Mouse (Mus musculus) layer of hippocampus, postnatal 14 days (tissue): ENCODE data around the gene Itm2a. TPM values are rescaled to one million over a fixed set of nuclear protein-coding genes. Genes with fewer than 3 reads are reported as not detected.
A peak's percentile ranks its signal among the peaks of the same experiment; 100 is the strongest.

Experiments
- DNase-seq, 2 experiments: peaks; one replicate each; pipeline ENCODE4 v3.0.0; 2021 to 2022; ENCODE audit warnings: low spot score in 2 of 2, mixed read lengths in 1 of 2
- long read RNA-seq, 2 experiments: library from polyadenylated mRNA; stranded (forward); transcript quantifications; one replicate each; pipeline ENCODE4 v2.0.0; 2021
- total RNA-seq, 2 experiments: library from RNA; stranded (reverse); gene quantifications; 2 replicates each; pipeline ENCODE4 v1.2.3; 2021

The Itm2a gene
- total RNA-seq, result 10 to 100 TPM; 51.5 to 60.8 TPM
- long read RNA-seq, experiment 1, transcript Itm2a-201 (6 exons, 1,744 nt), result major isoform, 108 of 111 reads
- long read RNA-seq, experiment 1, partial matches to known transcripts, result 2 of 111 reads
- long read RNA-seq, experiment 1, other reads (novel, unspliced or antisense), result 1 of 111 reads
- long read RNA-seq, experiment 2, transcript Itm2a-201 (6 exons, 1,744 nt), result major isoform, 152 of 158 reads
- long read RNA-seq, experiment 2, partial matches to known transcripts, result 4 of 158 reads
- long read RNA-seq, experiment 2, other reads (novel, unspliced or antisense), result 2 of 158 reads

DNA sequence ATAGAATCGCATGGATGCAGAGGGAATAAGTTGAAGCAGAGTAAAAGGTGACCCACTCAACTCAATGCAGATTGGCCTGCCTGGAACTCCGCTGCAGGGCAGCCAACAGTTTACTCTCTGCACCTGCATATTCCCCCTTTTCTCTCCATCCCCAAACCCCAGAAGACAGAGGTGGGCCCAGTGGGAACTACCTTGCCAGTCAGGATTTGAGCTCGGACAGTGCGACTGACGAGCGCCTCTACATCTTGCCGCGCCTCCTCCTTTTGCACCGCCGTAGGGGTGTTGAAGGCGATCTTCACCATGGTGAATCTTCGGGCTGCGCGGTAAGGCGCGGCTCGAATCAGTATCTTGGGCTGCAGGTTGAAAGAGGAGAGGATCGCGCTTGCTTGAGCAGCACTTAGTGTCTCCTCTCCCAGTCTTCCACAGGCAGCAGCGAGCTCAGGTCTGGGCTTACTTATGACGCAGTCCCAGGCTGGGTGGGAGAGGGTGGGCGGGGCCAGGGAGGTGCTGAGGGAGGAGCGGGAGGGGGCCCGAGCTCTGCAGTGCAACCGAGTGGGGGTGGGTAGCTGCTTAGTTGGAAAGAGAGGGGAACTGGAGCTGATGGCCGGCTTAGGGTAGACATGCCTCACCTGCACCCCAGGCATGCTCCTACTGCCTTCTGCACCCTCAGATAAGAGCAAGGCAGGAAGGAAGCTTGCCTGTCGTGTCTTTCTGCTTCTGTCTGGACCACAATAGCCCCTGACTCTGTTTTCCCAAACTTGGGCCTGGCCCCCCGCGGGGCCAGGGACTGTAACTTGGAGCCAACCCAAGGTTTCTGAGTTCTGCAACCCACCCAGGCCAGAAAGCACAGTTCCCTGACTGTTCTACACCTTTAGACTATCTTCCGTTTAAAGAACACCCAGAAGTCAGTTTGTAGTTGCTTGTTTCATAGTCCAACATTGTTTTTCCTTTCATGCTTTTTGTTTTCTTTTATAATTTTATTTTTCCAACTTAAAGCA lies at the start of gene Itm2a:
Gene Itm2a, minus strand, starts transcription at position 462 of the 998 bp plus-strand sequence.
- DNase-seq, result no peak

DNA sequence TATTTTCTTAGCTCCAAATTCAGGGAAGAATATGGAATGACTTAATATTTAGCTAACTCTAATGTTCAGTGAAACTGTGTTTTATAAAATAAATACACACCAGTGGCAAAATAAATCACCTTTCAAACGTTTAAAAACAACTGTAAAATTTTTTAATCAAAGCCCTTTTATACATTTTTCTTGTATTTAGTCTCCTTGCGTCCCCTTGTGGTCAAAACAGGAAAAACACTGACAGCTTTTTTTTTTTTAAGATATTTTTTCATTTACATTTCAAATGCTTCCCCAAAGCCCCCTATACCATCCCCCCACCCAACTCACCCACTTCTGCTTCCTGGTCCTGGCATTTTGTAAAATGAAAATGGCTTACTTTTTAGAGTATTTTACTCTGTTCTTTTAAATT lies 32.7 kb upstream of the Itm2a start:
- DNase-seq, result peak in 1 of 2 experiments; percentile 1

DNA sequence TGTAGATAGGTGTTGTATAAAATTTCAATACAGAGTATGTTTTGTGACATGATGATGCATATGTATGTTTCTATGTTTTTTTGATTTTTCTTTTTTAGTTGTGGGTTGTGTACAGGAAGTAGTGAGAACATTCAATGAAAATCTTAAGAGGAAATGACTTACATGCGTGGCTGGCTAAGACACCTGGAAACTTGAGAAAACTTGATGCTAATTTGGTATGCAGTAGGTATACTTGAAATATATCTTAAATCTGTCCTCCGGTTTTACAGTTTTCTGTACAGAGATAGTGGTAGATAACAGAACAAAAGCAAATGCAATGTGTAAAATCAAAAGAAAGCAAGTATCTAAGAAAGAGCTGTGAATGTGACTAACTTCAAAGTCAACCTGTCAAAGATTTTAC lies 18.1 kb upstream of the Itm2a start:
- no peak for DNase-seq

DNA sequence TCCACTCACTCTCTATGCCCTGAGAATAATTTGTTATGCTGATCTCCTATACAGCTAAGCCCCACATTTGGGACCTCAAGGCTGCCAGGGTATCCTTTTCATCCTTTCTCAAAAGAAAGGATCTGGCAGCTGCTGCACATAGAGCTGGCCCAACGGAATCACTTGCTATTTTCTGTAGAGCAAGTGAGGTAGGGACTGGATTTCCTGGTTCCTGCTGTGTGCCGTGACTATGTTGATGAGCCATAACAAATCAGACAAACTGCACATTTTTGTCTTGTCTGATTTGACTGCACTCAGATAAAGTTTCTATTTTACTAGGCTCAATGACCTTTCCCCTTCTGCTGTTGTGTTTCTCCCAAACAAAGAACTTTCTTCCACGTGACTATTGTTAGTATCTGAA lies 14.2 kb upstream of the Itm2a start:
- DNase-seq, result no peak

DNA sequence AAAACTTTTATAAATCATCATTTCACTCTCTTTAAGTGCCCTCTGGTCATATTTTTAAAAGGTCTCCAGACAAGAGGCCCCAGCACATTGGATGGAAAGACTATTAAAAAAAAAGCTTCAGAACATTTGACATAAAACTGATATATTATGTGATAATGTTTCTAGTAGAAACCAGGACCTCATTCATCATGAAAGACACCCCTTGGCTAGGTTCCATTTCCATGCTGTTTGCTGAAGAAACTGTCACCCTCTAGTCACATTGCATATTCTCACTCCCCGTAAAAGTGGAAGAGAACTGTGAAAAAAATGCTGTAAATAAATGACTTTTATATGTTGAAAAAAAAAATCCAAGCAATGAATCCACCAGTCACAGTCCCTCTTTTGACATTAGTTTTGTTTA lies 12.8 kb upstream of the Itm2a start:
- DNase-seq, result no peak

DNA sequence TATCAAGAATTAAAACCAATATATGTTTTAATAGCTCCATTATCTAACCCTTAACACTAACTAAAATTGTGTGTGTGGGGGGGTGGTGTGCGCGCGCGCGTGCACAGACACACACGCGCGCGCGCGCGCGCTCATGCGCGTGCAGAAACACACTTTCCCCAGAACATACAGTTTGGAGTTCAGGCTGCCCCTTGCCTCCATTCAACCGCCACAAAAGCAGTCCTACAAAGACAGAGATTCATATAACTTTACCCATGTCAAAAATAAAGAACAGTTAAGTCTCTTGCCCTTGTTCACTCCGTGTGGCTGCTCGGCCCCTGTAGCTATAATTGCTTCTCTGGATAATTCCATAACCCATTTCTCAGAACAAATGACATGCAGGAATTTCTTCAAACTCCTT lies 695 bp downstream of the Itm2a start:
- DNase-seq, result no peak

DNA sequence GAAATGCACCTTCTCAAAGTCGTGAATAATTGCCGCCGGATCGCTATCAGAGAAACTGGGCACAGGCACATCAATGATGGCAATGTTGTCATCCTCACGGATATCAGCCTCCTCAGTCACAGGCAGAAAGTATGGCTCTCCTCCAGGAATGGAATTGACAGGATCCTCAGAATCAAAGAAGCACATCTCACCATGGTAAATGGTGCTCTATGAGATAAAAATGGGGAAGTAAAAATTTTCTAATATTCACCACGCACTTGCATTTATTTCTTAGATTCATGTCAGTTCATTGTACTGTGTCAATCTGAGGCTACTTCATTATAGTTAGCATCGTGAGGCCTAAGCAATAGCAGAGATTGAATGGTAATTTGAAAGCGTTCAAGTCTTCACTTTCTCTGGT lies 4.1 kb downstream of the Itm2a start:
- no peak for DNase-seq

DNA sequence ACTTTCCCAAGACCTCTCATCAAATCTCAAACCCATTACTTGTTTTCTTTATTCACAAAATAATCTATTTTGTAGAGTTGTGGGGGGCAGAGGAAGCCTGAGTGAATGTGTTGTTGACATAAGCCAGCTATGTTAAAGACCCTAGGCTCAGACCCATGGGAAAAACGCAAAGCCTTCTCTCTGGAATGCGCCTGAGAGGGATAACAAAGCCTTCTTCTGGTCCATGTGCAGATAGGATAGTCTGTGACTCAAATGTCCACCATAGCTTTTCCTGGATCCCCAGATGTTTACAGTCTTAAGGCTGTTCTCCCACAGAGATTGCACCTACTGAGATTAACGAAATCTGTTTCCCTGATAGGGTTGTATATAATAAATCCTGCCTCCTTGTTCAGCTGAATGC lies 9.9 kb downstream of the Itm2a start:
- DNase-seq, result no peak

DNA sequence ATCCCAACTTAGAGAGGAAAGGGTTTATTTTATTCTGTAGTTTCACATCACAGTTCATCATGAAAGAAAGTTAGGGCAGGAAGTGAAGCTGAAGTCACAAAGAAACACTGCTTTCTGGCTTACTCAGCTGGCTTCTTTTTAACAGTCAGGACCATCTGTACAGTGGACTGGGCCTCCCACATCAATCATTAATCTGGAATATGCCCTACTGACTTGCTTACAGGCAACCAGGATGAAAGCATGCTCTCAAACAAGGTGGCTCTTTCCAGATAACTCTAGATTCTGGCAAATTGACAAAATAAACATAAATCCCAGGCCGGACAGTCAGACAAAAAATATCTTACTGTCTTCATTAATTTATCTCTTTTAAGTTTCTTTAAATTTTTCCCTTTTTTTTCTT lies 27.8 kb downstream of the Itm2a start:
- DNase-seq, result no peak

Other genes starting within 250 kb of the Itm2a start
- not detected for gene Gpr174, start 147.5 kb downstream of the Itm2a start, total RNA-seq